Mouse (Mus musculus) mouse embryonic stem cell (cell line): Measurements from ENCODE around the gene Commd7.

ENCODE experiments used
- in situ Hi-C, 2 experiments: fragments of 300-500 bp; cut with MboI; formaldehyde crosslinking; loops; 1 replicate in 1 of 2; 3 replicates in 1 of 2; pipeline ENCODE4 v1.14.3; 2019 to 2020; ENCODE audit warnings: low sequenced_read_pairs in 2 of 2, low pct_unique_long_range_greater_than_20kb in 1 of 2, mixed read lengths in 1 of 2; ENCODE audit not compliant: unreplicated experiment in 1 of 2

Gene Commd7

DNA sequence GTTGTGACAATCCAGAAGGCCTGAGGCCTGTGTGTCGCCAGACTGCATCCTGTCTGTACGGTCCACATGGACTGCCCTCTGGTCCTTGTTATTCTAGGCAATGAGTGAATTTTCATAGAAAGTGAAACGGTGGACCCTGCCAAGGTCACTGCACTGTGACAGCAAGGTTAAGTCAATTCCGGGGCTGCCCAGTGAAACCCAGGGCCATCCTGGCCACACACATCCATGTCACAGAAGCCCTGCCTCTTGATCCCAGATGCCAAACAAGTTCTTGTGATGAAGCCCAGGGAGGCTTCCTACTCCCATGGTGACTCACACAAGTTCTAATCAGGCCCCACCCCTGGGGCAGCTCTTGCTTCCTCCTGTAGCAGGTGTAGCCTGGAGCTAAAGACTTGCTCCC, 35.0 kb downstream of the Commd7 start:
- in situ Hi-C loops = loop anchor here (25.0 kb wide), 2 partner anchors 110 to 435 kb away; partner anchors contain the start of genes 4930404H24Rik (in 2 of the 2) and Tm9sf4 (in 1 of the 2)

DNA sequence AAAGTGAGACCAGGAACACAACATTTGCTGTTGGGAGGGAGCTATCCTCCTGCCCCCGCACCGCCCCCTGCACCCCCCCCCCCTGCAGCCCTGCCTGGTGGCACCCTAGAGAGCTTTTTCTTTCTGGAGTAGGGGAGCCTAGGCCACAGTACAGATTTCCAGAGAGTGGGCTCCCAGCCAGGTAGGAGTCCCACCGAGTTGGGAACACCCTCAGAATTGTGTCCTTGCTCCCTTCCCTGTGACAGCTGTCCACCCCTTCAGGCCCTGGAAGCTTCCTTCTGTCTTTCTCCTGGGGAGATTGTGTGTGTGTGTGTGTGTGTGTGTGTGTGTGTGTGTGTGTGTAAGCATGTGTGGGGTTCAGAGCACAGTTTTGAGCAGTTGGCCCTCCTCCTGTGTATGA, 35.6 kb downstream of the Commd7 start:
- in situ Hi-C loops = loop anchor here (25.0 kb wide), 2 partner anchors 110 to 435 kb away; partner anchors contain the start of genes 4930404H24Rik (in 2 of the 2) and Tm9sf4 (in 1 of the 2)

DNA sequence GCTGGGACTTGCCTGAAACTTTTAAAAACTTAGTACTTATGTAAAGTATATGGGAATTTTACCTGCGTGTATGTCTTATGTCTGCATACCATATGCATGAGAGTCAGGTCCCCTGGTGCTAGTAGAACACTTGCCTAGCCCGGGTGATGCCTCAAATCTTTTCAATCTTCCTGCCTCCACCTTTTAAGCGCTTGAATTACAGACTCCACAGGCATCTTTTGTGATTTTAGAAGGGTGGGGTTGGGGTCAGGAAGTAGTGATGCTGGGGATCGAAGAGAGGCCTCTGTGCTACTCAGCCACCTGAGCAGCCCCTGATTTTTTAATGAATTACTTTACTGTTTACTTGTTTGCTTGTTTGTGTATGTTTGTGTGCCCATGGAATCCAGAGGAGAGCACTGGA, 37.6 kb downstream of the Commd7 start:
- in situ Hi-C loops = loop anchor here (25.0 kb wide), 2 partner anchors 108 to 433 kb away; partner anchors contain the start of genes 4930404H24Rik (in 2 of the 2) and Tm9sf4 (in 1 of the 2)

DNA sequence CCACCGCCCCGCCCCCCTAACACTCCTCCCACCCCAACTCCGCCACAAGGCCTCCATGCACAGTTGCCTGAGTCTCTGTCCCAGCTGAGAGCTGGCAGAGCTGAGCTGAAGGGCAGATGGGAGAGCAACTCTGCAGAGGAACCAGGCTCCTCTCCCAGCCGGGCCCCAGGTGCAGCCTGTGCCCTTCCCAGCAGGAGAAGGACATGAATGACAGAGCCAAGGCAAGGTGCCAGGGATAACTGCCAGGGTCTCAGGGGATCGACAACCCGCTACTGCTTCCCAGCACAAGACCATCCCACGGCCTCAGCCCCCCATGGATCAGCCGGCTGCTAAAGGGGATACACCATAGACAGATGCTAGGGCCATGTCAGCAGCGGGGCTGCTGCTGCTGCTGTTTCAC, 39.4 kb downstream of the Commd7 start:
- in situ Hi-C loops = loop anchor here (25.0 kb wide), 2 partner anchors 106 to 431 kb away; partner anchors contain the start of genes 4930404H24Rik (in 2 of the 2) and Tm9sf4 (in 1 of the 2)

DNA sequence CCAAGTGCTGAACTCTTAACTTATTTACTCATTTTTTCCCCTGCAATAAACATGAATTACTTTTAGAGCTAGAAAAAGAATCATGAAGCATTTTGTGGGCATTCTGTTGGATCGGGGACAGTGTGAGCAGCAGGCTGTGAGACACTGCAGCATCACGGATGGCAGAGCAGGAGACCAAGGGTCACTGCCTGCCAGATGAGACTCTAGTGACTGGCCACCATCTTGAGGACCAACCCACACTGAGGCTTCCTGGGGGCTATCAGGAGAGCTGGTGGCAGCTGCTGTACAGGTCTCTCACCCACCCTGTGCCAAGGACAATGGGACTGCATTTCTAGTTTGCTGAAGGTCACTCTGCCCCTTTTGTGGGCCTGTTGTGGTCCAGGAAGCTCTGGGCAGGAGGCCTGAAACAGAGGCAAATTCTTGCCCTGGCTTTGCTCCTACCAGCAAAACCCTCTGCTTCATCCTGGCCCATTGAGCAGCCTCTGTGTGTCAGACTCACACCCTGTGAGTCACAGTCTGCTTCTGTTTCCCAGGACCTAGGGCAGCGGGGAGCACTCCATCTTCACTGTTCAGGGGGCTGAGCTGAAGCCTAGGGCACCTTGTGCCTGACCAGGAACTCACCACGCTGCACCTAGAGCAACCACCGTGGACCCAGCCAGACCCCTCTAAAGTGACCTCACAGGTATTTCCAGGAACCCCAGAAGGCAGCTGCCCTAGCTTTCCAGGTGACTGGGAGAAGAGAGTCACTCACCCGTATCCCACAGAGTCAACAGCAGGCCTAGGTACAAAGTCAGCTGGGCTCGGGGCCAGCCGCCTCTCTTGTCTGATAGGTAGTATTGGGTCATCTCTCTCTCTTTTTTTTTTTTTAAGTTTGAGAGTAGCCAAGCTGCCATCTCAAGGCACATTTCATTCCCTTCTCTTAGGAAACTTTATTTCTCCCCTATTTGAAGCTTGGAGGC, 40.2 kb downstream of the Commd7 start:
- in situ Hi-C loops = loop anchor here (25.0 kb wide), 2 partner anchors 105 to 430 kb away; partner anchors contain the start of genes 4930404H24Rik (in 2 of the 2) and Tm9sf4 (in 1 of the 2)

DNA sequence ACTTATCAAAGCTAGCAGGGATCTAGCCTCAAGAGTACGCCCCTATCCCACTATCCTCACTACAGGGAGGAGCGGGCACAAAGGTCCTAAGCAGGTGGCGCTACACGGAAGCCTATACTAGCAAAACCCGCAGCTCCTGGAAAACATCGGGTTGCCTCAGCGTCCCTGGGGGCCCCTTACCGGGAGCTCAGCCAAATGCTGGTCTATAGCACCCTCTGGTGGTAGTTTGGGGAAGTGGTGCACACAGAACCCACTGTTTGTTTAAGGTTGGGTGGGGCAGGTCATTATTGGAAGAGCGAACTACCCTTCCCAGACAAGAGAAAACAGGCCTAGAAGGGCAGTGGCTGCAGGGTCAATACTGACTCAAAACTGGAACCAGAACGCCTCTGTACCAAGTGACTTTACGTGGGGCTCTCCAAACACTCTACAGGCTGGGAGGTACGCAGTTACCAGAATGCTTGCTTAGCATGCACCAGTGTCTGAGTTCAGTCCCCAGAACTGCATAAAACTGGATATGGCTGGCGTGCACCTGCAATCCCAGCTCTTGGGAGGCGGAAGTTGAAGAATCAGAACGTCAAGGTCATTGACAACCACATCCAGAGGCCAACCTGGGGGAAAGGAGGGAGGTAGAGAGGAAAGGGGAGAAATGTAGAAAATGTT, 45.9 kb downstream of the Commd7 start:
- in situ Hi-C loops = loop anchor here (25.0 kb wide), 2 partner anchors 99 to 424 kb away; partner anchors contain the start of genes 4930404H24Rik (in 2 of the 2) and Tm9sf4 (in 1 of the 2)

DNA sequence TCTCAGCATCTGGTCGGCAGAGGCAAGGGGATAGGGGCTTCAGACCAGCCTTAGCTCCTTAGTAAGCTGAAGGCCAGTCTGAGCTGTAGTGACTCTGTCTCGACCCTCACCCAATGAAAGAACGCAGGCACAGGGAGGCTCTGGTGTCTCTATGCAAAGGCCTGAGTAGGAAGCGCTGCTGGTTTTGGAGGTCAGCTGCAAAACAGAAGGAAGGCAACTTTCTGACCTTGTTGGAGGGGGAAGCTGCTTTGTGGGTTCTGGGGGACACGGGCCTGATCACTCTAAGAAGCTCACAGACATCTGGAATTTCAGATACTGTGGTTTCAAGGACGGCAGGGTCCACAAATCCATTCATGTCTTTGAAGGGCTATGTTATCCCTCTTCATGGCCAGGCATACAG, 46.6 kb downstream of the Commd7 start:
- in situ Hi-C loops = loop anchor here (25.0 kb wide), 2 partner anchors 99 to 424 kb away; partner anchors contain the start of genes 4930404H24Rik (in 2 of the 2) and Tm9sf4 (in 1 of the 2)

DNA sequence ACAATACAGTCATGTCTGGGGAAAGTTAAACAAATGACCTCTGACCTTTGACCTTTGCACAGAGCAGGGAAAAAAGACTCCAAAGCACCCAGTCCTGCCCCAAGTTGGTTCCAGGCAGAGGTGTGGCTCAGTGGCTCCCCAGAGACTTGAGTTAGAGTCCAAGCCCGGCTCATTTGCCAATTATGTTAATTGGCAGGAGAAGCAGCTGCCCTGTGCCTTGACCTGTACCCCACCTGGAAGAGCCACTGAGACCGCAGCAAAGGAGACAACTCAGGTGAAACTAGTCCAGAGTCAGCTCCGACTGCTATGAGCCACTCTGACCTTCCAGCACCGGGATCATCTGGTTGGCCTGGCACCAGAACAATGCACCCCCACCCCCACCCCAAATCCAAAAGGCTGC, 48.2 kb downstream of the Commd7 start:
- in situ Hi-C loops = loop anchor here (25.0 kb wide), 2 partner anchors 97 to 422 kb away; partner anchors contain the start of genes 4930404H24Rik (in 2 of the 2) and Tm9sf4 (in 1 of the 2)

DNA sequence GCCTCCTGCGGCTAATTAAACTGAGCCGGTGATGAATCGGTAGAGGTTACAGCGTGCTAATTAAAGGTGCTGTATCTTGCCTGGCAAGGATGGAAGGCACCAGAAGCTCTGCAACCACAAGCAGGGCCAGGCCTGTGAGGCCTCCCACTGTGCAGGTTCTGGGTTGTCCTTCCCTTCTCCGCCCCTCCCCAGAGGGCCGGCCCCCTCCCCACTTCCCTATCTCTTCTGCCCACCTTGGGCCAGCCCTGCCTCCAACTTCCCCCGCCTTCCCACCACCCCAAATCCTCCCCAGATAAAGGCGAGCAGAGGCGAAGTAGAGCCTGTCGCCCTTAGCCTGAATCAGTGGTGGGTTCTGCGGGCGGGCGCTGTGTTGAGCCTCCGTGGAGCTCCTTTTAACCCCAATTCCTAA, 48.9 kb downstream of the Commd7 start:
- in situ Hi-C loops = loop anchor here (25.0 kb wide), 2 partner anchors 96 to 421 kb away; partner anchors contain the start of genes 4930404H24Rik (in 2 of the 2) and Tm9sf4 (in 1 of the 2)

DNA sequence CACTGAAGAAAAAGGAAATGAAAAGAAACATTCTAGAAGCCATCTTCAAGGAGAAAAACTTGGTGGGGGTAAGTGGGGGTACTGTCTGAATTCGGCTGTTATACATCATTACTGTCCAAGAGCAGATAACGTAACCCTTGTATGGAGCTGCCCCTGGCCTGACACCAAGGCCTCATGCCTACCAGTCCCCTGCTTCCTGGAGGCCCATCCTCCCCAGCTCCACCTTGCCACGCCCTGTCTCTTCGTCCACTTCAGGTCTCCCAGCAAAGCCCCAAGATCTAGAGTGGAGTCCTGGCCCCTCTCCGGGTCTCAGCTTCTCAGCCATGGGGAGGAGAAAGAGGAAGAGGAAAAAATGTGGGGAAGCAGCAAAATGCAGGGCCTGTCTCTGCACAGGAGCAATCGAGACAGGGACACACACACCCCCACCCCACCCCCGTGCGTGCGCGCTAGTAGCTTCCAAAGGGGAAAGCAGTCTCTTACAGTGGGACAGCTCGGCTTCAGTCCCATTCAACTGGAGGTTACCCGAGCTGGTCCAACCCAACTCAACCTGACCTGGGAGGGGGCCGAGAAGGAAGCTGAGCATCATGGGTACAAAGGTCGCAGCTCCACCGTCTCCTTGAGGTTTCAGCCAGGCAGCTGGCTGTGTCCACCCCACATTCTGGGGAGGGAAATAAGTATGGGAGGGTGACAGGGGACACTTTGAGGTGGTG, 49.5 kb downstream of the Commd7 start:
- in situ Hi-C loops = loop anchor here (25.0 kb wide), 2 partner anchors 96 to 421 kb away; partner anchors contain the start of genes 4930404H24Rik (in 2 of the 2) and Tm9sf4 (in 1 of the 2)

DNA sequence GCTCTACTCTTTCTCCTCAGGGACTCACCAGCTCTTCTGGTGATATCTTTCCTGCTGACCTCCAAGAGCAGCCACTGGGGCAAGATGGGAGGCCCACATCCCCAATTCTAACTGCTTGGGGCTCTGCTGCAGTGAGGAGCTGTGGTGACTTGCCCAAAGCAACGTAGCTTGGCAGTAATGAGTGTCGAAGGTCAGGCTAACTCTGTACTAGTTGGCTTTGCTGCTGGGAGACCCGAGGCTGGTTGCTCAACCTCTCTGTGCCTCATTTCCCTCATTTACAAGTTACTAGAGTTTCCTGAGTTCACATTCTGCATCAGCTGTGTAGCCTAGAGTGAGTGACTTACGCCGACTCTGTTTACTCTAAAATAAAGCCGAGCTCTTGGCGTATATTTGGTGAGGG, 51.2 kb downstream of the Commd7 start:
- in situ Hi-C loops = loop anchor here (25.0 kb wide), 2 partner anchors 94 to 419 kb away; partner anchors contain the start of genes 4930404H24Rik (in 2 of the 2) and Tm9sf4 (in 1 of the 2)

DNA sequence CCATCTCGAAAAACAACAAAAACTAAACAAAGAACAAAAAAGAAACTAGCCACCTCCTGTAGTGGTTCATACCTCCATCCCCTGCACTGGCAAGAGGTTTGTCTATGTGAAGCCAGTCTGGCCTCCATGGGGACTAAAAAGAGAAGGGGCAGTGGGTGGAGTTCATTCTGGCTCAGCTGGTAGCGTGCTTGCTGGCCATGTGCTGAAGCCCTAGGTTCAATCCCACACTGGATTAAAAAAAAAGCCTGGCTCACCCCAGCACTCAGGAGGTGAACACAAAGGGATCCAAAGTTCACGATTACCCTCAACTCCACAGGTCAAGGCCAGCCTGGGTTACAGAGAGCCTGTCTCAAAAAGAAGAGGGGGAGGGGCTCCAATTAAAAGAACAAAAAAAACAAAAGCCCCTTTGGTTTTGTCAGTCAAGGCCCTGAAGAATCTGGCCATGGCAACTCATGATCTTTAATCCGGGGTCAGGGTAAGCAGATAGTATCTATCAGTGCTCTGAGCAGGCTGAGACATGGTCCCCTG, 52.1 kb downstream of the Commd7 start:
- in situ Hi-C loops = loop anchor here (25.0 kb wide), 2 partner anchors 93 to 418 kb away; partner anchors contain the start of genes 4930404H24Rik (in 2 of the 2) and Tm9sf4 (in 1 of the 2)

DNA sequence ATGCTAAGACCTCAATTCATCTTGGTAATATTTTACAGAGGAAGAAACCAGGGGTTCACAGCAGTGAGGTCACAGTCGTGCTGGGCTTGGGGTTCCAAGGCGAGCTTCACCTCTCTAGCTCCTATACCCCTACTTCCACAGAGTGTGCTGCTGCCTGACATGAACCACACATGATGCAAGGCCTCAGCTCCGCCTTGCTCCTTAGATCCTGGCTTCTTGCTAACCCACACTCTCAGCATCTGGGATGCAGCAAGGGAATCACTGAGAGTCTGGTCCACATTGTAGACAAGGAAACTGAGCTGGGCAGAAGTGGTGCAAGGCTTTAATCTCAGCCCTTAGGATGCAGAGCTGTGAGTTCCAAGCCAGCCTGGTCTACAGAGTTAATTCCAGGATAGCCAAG, 52.5 kb downstream of the Commd7 start:
- in situ Hi-C loops = loop anchor here (25.0 kb wide), 2 partner anchors 93 to 418 kb away; partner anchors contain the start of genes 4930404H24Rik (in 2 of the 2) and Tm9sf4 (in 1 of the 2)

DNA sequence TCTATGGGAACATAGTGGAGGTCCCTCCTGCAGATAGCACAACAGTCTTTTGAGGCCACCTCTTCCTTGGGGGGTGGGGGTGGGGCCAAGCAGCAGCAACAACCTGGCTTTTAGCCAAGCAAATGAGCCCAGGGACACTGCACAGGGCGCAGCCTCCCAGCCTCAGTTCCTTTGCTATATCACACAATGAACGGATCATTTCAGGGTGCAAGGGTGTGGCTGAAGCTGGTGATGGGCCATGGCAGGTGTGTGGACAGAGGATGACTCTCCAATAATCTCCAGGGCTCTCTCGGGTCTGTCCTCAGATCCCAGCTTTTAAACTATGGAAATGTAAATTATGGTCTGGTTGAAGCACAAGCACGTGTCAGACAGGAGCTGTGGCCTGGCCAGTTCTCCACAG, 55.5 kb downstream of the Commd7 start:
- in situ Hi-C loops = loop anchor here (25.0 kb wide), 2 partner anchors 90 to 415 kb away; partner anchors contain the start of genes 4930404H24Rik (in 2 of the 2) and Tm9sf4 (in 1 of the 2)

DNA sequence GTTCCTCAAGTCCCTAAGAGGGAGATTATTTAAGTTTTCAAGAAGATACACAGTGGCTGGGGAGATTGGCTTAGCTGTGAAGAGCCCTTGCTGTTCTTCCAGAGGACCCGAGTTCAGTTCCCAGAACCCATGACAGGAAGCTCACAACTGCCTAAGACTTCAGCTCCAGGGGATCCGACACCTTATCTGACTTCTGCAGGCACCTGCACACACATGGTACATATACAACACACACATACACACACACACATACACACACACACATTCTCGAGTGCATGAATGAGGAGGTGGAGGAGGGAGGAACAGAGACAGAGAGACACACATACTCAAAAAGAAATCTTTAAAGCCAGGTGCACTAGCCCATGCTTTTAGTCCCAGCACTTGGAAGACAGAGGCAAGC, 56.4 kb downstream of the Commd7 start:
- in situ Hi-C loops = loop anchor here (25.0 kb wide), 2 partner anchors 89 to 414 kb away; partner anchors contain the start of genes 4930404H24Rik (in 2 of the 2) and Tm9sf4 (in 1 of the 2)

DNA sequence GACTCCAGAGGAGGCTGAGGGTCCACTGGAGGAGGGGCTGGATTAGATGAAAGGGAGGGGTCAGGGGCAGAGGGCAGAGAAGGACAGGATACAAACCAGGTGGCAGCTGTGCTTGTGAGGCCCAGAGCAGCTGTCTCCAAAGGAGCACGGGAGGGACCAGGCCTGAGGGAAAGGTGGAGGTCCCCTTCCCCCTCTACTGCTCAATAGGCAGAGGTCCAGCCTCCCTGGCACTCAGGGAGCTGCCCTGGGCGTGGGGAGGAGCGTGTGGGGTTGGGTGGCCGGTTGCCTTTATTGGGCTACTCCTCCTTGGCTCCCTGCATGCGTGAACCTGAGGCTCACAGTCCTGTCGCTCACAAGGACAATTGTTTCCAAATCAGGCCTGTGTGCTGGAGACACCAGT, 57.0 kb downstream of the Commd7 start:
- in situ Hi-C loops = loop anchor here (25.0 kb wide), 2 partner anchors 88 to 413 kb away; partner anchors contain the start of genes 4930404H24Rik (in 2 of the 2) and Tm9sf4 (in 1 of the 2)

DNA sequence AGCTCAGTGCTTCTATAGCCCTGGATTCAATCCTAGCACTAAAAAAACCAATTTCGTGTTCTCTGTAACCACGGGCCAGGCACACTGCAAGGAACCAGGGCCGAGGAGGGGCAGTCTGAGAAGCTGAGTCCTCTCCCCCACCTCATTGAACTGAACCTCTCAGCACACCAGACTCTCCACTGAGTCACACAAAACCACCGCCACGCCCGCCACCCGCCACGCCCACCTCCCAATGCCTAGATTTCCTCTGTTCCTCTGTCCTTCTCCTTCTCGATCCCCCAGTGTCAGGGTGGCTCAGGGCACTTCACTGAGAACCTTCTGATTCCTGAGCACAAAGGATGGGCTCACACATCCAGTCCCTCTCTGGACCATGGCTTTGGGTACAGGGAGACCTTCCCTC, 59.5 kb downstream of the Commd7 start:
- in situ Hi-C loops = no loop called here
